Mouse (Mus musculus) ovary, postnatal 36 days (tissue): Measurements from ENCODE around the gene Pde1a.

Experiments used
- DNase-seq: peaks from one replicate; pipeline ENCODE4 v3.0.0; 2022; ENCODE audit warnings: low spot score, mixed read lengths

The Pde1a gene

GRCm38 (mm10) chr2:80046751-80047513, 82.3 kb downstream of the Pde1a start:
- no peak for DNase-seq

GRCm38 (mm10) chr2:80038642-80039445, 90.4 kb downstream of the Pde1a start:
- peak; percentile 21 for DNase-seq

- no peak for DNase-seq
Measured at GRCm38 (mm10) chr2:80037971-80038370, 91.3 kb downstream of the Pde1a start.

GRCm38 (mm10) chr2:80029051-80029450, 100.2 kb downstream of the Pde1a start:
- DNase-seq = no peak

GRCm38 (mm10) chr2:80026053-80026452, 103.2 kb downstream of the Pde1a start:
- no peak for DNase-seq

GRCm38 (mm10) chr2:80025597-80025996, 103.7 kb downstream of the Pde1a start:
- DNase-seq = no peak

- DNase-seq = no peak
Measured at GRCm38 (mm10) chr2:80025038-80025437, 104.2 kb downstream of the Pde1a start.

- no peak for DNase-seq
Measured at GRCm38 (mm10) chr2:80014161-80014560, 115.1 kb downstream of the Pde1a start.

- no peak for DNase-seq
Measured at GRCm38 (mm10) chr2:80013060-80013459, 116.2 kb downstream of the Pde1a start.

- DNase-seq = no peak
Measured at GRCm38 (mm10) chr2:79999168-79999567, 130.1 kb downstream of the Pde1a start.

GRCm38 (mm10) chr2:79998460-79998859, 130.8 kb downstream of the Pde1a start:
- DNase-seq = no peak

- DNase-seq = no peak
Measured at GRCm38 (mm10) chr2:79991642-79992041, 137.6 kb downstream of the Pde1a start.

- DNase-seq = no peak
Measured at GRCm38 (mm10) chr2:79983778-79984177, 145.5 kb downstream of the Pde1a start.

GRCm38 (mm10) chr2:79983222-79983632, 146.0 kb downstream of the Pde1a start:
- no peak for DNase-seq

- DNase-seq = no peak
Measured at GRCm38 (mm10) chr2:79981781-79982180, 147.5 kb downstream of the Pde1a start.

- no peak for DNase-seq
Measured at GRCm38 (mm10) chr2:79978992-79979391, 150.3 kb downstream of the Pde1a start.

GRCm38 (mm10) chr2:79977259-79977658, 152.0 kb downstream of the Pde1a start:
- no peak for DNase-seq

GRCm38 (mm10) chr2:79975947-79976346, 153.3 kb downstream of the Pde1a start:
- no peak for DNase-seq

GRCm38 (mm10) chr2:79972271-79972670, 157.0 kb downstream of the Pde1a start:
- no peak for DNase-seq

GRCm38 (mm10) chr2:79969594-79969993, 159.7 kb downstream of the Pde1a start:
- no peak for DNase-seq

- no peak for DNase-seq
Measured at GRCm38 (mm10) chr2:79966681-79967506, 162.4 kb downstream of the Pde1a start.

GRCm38 (mm10) chr2:79966086-79966485, 163.2 kb downstream of the Pde1a start:
- DNase-seq = no peak
